ENCODE assay signal across 16 mouse cellular contexts in the genomic region with DNA sequence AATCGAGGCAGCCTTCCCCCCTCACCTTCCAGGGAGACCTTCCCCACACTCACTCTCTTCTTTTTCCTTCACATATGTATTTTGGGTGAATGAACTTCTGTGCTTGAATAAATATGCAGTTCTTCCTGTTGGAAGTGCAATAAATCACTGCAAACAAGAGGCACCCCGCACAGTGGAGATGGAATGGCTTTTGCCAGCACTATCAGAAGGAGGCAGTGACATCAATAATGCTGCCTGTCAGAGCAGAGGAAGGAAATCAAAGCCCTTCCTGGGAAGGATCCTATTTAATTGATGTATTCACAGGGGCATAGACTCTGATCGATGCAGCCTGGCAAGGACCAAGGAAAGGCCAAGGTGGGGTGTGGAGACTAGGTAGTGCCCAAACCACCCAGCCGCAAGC. TPM values are rescaled to one million over a fixed set of nuclear protein-coding genes. Genes with fewer than 3 reads are reported as not detected.
"Had no signal": no experiment of that assay in that cellular context is flagged by ENCODE, and none has a peak within 500 bp of the region (broad histone marks: within the 10 kb centered on the region; RNA-seq: fewer than 3 reads in every experiment).

No protein-coding gene starts in this region.

- H3K4me1 ChIP-seq: limb, embryonic 15.5 days; liver, embryonic 12.5 days had no signal

- H3K36me3 ChIP-seq: limb, embryonic 15.5 days; liver, embryonic 12.5 days had no signal

- H3K27ac ChIP-seq: left cerebral cortex, adult 2 months; limb, embryonic 15.5 days; liver, embryonic 12.5 days; stomach, postnatal 0 days had no signal

- H3K27me3 ChIP-seq: limb, embryonic 15.5 days had no signal

- H3K9me3 ChIP-seq: limb, embryonic 15.5 days; liver, embryonic 12.5 days had no signal

- H3K9ac ChIP-seq: limb, embryonic 15.5 days; liver, embryonic 12.5 days; lung, embryonic 14.5 days had no signal

- H3K4me2 ChIP-seq: limb, embryonic 15.5 days; liver, embryonic 12.5 days; lung, embryonic 14.5 days; midbrain, embryonic 11.5 days had no signal

- H3K4me3 ChIP-seq: left cerebral cortex, adult 2 months; limb, embryonic 15.5 days; liver, embryonic 12.5 days had no signal

- DNase-seq: kidney, adult 9 months; kidney, postnatal 10 days; lung, embryonic 14.5 days; lung, postnatal 10 days; lung, postnatal 4 days; thymus, postnatal 4 days had no signal

- ATAC-seq: liver, embryonic 12.5 days; midbrain, embryonic 16.5 days had no signal

RNA-seq across cellular contexts. Expression of a gene that starts 57.0 kb away (rescaled TPM):
- total RNA-seq: left cerebral cortex, adult 2 months; left cerebral cortex, postnatal 14 days; megakaryocyte, adult 5-6 weeks; neutrophil, adult 5-6 weeks had no signal
- polyA plus RNA-seq: liver, embryonic 12.5 days; liver, embryonic 16.5 days; lung, embryonic 14.5 days; stomach, postnatal 0 days had no signal
